Mouse (Mus musculus) B cell, adult 2 months (primary cell): ENCODE results near the gene Kidins220.
A peak's percentile ranks its signal among the peaks of the same experiment; 100 is the strongest.

Experiments used
- DNase-seq, 2 experiments: peaks; one replicate each; pipeline ENCODE4 v3.0.0; 2022

Kidins220 gene

GRCm38 (mm10) chr12:25027416-25027815, 52.7 kb downstream of the Kidins220 start:
- DNase-seq: peak; percentile 46 to 55

DNA sequence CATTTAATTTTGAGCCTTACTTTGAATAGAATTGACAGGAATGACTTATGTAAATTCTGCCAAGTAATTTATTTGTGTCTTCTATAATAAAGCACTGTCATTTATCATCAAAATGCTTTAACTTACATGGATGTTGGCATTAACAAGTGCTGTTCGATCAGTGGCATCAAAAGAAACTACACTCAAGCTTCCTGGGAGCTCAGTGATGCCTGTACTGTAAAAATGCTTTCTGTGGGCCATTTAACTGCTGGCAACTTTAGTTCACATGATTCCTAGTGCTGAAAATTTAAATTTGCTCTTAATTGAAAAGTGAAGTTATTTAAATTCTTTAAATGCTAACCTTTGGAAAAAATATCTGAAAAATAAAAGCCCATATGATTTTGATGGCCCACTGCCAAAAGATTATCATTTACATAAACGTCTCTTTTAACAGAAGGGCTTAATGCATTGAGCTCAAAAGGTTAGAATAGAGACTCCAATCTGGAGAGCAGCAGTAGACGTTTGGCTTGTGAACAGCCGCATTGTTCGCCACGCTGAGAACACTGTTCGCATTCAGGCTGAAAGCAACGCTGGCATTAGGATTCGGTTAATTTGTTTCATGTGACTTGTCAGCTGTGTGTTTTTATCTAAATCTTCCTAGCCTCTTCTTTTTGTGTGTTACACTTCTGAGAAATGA, 59.1 kb downstream of the Kidins220 start:
- DNase-seq: no peak

DNA sequence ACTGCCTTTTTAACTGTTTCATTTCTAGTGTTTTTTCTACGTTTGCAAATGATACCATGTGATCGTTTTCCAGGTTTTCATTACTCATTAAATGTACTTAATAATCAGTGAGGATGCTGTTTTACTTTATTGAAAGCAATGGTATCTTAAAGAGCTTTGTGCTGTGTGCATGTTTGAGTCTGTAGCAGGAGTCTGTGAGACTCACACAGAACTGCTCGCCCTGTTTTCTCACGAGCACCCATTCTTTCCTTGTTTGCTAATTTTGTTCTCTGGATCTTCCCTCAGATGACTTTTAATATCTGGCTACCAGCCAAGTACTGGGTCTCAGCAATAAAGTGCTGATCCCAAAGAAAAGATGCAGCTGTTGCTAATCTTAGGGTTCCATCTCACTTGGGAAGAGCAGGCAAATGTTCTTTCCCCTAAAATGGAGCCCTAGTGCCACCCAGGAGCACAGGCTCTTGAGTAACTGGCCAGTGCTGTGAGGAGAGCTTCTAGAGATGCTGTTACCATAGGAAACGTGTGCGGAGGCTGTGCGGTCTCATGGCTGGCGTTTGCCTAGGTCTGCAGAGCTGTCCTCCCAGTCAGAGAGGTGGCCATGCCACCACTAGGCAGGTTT, 59.7 kb downstream of the Kidins220 start:
- no peak for DNase-seq

DNA sequence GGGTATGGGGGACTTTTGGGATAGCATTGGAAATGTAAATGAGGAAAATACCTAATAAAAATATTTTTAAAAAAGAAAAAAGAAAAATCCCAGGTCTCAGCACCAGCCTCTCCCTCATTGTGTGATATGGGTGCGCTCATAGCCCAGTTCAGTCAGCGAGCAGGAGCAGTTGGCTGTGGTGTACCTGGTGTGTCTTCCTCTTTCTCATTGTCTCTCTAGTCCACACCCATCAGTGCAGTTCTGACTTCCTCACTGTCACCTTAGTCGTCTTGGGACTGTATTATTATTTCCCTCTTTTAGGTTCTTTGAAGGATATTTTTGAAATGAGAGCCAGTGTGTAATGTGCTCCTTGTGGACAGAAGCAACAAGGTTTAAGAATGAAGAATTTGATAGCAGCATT, 61.3 kb downstream of the Kidins220 start:
- no peak for DNase-seq

DNA sequence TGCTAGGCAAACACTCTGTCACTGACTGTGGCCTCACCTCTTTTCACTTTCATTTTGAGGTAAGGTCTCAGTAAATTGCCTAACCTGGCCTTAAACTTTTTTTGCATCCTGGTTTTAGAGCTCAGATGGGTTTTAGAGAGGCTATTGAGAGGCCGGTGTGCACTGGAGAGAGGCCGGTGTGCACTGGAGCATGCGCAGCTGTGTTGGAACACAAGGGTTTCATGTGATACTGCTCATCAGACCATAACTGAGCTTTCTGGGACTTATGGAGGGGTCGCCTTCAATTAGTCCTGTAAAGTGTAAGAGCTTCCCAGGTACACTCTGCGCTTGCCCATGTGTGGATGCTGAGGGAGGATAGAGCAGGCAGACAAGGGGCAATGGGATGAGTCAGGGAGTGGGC, 62.5 kb downstream of the Kidins220 start:
- DNase-seq: no peak

DNA sequence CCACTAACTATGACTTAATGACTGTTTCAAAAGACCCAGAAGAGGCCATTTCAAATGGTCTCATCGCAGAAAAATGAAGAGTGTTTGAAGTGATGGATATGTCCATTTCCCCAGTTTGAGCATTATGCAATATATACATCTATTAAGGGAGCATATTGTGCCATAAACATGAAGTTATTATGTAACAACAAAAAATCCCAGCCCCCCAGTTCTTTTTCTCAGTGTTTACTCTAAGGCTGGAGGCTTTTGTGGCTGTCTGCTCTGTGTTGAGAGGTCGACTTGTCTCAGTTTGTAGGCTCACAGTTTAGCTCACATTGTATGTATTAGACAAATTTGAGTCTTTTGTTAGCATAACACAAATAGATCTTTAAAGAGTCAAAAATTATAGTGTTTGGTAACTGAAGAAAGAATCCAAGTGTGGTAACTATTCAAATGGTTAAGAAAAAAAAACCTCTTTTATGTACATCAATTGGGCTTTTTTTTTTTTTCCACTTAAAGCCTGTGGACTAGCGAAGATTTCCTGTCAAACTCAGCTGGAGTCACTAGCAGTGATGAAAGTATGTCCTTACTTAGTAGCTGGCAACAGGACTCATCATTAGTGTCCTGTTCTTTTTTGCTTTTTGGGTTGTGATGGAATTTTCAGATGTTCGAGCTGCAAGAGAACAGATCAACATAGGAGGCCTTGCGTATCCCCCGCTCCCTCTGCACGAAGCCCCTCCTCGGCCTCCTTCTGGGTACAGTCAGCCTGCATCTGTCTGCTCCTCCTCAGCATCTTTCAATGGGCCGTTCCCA, 63.2 kb downstream of the Kidins220 start:
- DNase-seq: no peak

- no peak for DNase-seq
These were observed 69.3 kb downstream of the Kidins220 start for GRCm38 (mm10) chr12:25044056-25044455.

DNA sequence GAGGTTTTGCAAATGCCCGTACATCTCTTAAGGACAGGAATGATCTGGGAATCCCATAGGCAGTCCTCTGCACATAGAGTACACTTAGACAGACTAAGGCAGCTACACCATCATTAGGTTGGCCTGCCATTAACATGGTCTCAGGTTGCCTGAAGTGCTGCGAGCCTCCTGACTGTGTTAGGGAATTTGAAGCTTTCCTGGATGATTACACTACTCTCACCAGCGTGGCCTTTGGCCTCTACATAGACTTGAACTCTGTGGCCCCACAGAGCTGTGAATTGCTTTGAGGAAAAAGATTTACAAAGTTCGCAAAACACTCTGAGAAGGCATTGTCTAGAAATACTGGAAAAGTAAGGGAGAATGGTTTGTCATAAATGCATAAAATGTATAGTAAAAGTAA, 69.9 kb downstream of the Kidins220 start:
- DNase-seq: no peak

- no peak for DNase-seq
These were observed 74.5 kb downstream of the Kidins220 start for GRCm38 (mm10) chr12:25049253-25049652.

DNA sequence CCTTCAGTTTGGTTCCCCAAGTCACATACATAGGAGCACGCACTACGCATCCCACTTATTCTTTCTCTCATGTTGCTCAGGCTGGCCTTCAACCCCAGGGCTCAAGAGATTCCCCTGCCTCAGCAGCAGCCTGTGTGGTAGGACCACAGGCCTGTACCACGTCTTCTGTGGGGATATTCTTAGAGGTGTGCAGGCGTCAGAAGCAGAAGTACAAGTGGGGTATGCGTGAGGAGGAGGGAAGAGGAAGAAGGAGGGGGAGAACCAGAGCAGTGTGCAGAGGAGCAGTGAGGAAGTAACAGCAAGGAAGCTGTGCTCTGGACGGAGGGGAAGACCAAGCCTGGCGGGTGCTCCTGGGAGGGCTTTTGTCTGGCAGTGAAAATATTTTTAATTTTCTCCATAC, 79.8 kb downstream of the Kidins220 start:
- DNase-seq: no peak

- no peak for DNase-seq
These were observed 80.2 kb downstream of the Kidins220 start for GRCm38 (mm10) chr12:25054963-25055362.

DNA sequence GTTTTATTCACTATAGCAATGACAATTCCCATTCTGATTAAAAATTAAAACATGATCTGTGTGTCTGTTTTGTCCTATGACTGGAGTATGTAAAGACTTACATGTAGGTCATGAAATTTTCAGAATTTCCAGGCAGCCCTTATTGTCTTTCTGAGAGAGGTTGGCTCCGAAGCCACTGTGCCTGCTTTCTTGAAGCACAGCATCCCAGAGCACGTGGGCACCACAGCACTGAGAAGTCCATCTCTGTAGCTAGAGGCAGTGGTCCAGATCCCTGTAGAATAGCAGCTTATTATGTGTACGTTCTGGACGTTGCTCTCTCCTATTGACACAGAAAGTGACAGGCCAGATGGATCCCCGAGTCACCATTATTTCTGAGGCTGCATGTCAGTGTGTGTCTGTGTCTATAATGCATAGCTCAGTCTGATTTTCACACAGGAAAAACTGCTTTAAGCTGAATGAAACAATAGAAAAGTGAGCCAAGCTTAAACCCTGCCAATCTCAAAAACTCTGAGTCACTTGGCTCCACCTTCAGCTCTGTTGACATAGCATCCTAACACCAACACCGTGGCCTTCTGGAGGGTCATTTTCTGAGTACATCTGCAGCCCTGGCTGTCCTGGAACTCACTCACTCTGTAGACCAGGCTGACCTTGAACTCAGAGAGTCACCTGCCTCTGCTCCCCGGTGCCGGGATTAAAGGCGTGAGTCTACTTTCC, 84.9 kb downstream of the Kidins220 start:
- no peak for DNase-seq

GRCm38 (mm10) chr12:25060901-25061300, 86.2 kb downstream of the Kidins220 start:
- DNase-seq: no peak

DNA sequence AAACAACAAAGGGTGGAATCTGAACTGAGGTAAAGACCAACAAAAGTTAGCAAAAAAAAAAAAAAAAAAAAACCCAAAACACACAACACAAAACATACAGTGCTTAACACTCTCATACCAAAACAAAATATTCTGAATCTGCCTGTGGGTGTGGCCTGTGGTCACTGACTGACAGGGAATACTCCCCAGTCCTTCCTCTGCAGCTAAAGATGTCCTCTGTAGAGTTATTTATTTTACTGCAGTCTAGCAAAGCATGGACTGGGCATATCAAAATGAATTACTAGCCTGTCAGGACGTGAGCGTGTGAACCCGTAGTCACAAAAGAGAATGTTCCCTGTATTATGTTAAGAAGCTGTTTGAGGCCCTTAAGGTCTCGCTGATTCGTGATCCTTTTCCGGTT, 87.5 kb downstream of the Kidins220 start:
- no peak for DNase-seq

DNA sequence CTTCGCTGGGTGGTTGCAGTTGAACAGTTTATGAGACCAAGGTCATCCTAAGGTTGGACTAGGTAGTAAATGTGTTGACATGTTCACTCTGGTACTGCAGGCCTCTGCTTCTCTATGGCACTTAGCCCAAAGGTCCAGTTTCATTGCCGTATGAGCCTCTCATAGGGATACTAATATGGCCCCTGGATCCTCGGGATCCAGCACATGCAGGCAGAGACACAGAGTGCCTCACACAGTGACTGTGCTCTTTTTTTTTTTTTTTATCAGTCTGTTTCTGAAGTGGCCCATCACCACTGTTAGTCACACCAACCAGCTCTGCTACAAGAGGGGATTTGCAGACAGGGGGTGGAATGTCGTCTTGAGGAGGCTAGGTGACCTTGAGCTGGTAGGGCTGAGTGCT, 98.6 kb downstream of the Kidins220 start:
- no peak for DNase-seq

DNA sequence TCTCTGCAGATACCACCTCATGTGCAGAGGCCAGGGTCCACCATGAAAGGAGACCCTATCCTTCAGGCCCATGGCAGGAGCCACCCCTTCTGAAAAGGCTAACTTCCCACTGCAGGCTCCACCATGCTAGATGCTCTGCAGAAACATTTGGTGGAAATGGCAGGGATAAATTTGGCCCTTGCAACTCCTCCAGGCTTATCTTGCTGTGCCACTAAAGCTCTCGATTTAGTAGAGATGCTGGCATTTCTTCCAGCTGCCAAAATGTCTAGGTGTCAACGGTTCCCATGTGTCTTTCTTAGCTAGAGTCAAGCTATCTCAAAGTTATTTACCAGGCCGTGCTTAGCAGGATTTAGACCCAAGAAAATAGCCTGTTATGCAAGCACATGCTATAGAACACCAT, 99.6 kb downstream of the Kidins220 start:
- no peak for DNase-seq

DNA sequence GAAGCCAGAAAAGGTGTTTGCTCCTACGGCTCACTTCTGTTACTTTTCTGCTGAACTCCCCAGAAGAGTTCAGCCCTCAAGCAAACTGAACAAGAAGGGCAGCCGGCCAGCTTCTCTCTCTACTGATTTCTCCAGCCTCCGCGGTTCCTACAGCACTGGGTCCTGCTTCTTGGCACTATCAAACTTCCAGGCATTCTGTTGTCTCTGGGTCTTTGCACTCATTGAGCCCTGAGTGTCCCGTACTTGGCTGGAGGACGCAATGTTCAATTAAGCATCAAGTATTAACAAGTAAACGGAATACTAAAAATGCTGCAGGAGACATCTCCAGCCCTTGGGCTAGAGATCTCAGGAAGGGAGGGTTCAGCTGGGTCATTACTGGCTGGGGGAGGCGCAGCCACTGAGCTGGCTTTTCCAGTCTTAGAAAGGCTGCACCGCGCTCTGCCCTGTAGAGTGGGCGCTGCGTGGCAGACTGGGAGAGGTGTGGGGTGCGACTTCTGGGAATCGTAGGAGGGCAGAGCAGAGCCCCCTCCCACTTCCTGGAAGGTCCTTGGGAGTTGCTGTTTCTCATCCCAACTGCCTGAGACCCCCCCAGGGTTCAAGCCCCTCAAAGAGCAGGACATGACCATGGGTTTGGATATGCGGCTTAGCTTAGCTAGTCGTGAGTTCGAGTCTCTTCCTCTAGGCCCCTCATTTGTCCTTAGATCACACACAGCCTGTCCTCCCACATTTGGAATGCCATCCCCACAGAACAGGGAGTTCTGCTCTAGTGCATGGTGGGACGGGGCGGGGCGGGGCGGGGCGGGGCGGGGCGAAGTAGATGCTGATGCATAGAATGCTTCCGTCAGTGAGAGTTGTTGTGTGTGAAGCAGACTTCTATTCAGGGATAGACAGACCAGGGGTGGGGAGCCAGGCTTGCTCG, 108.8 kb downstream of the Kidins220 start:
- DNase-seq: no peak

- no peak for DNase-seq
These were observed 112.2 kb downstream of the Kidins220 start for GRCm38 (mm10) chr12:25086966-25087365.

GRCm38 (mm10) chr12:25089433-25089832, 114.7 kb downstream of the Kidins220 start:
- no peak for DNase-seq

GRCm38 (mm10) chr12:25092027-25092704, 117.4 kb downstream of the Kidins220 start:
- peak; percentile 88 to 89 for DNase-seq

GRCm38 (mm10) chr12:25092751-25093211, 118.1 kb downstream of the Kidins220 start:
- peak; percentile 13 for DNase-seq
